Mouse (Mus musculus) liver, embryonic 13.5 days (tissue): ENCODE measurements around the gene Utf1. TPM values are rescaled to one million over a fixed set of nuclear protein-coding genes. Genes with fewer than 3 reads are reported as not detected.
A peak's percentile ranks its signal among the peaks of the same experiment; 100 is the strongest.

Experiments used
- ATAC-seq: fragments of 200-750 bp; cut with Nextera tagmentation; 2 replicates; pipeline ENCODE4 v1.8.0; 2017; ENCODE audit warnings: low read depth, mild to moderate bottlenecking, moderate number of reproducible peaks, moderate library complexity
- DNase-seq: peaks from one replicate; pipeline ENCODE4 v3.0.0; 2022
- H3K27ac ChIP-seq: fragments of 300-500 bp; sonication (generic); 2 replicates; pipeline ENCODE4 v1.5.1; 2015; ENCODE audit warnings: moderate library complexity, mild to moderate bottlenecking, inconsistent platforms
- H3K27me3 ChIP-seq: fragments of 300-500 bp; sonication (generic); 2 replicates; pipeline ENCODE4 v1.6.1; 2015; ENCODE audit warnings: mild to moderate bottlenecking, inconsistent platforms
- H3K36me3 ChIP-seq: fragments of 300-500 bp; sonication (generic); 2 replicates; pipeline ENCODE4 v1.6.1; 2015; ENCODE audit warnings: mild to moderate bottlenecking, inconsistent platforms
- H3K4me1 ChIP-seq: fragments of 300-500 bp; sonication (generic); replicated peaks from 2 replicates; pipeline ENCODE4 v1.6.1; 2015; ENCODE audit warnings: inconsistent platforms
- H3K4me2 ChIP-seq: fragments of 300-500 bp; sonication (generic); 2 replicates; pipeline ENCODE4 v1.6.1; 2015; ENCODE audit warnings: inconsistent platforms, mild to moderate bottlenecking, moderate library complexity
- H3K4me3 ChIP-seq: fragments of 300-500 bp; sonication (generic); replicated peaks from 2 replicates; pipeline ENCODE4 v1.5.1; 2015; ENCODE audit warnings: mild to moderate bottlenecking, inconsistent platforms
- H3K9ac ChIP-seq: fragments of 300-500 bp; sonication (generic); 2 replicates; pipeline ENCODE4 v1.6.1; 2015; ENCODE audit warnings: mild to moderate bottlenecking, inconsistent platforms
- H3K9me3 ChIP-seq: fragments of 300-500 bp; sonication (generic); replicated peaks from 2 replicates; pipeline ENCODE4 v1.6.1; 2016; ENCODE audit warnings: inconsistent platforms
- WGBS: fragments of 180-500 bp; shearing (Covaris S2); methylation state at CpG from one replicate; pipeline ENCODE4 v1.1.7; 2015; ENCODE audit not compliant: insufficient replicate concordance; 5-methylcytosine and 5-hydroxymethylcytosine counted together
- polyA plus RNA-seq: library from polyadenylated mRNA; unstranded; fragments of >200 nt; fragmentation: Nextera tagmentation; extraction: Ambion mirVana; gene quantifications from 2 replicates; pipeline ENCODE4 v1.2.1, GENCODE M21; 2015

The Utf1 gene
- polyA plus RNA-seq = not detected in 2 replicates

- no peaks in the 10 kb centered on the region for H3K36me3 ChIP-seq
- 0 out of 2 replicates have a peak, but pooled peaks cover 2% of the 10 kb centered on the region for H3K4me1 ChIP-seq
- DNase-seq = no peak
- ATAC-seq = no peak
- H3K4me2 ChIP-seq = peak within 1 kb of the TSS; percentile 44
- no peak within 1 kb of the TSS for H3K27ac ChIP-seq
- no peak within 1 kb of the TSS for H3K9ac ChIP-seq
- peak within 1 kb of the TSS; percentile 28 for H3K4me3 ChIP-seq
- 2% methylated on average over 59 of the region's 59 CpGs for WGBS
- H3K9me3 ChIP-seq = no peaks in the 10 kb centered on the region
- peaks cover 91% of the 10 kb centered on the region for H3K27me3 ChIP-seq
Observed at GRCm38 (mm10) chr7:139943674-139944281, at the start of gene Utf1. Utf1 (plus strand) TSS chr7:139943789.

- ATAC-seq (no peak), DNase-seq (no peak)
- Histone ChIP-seq H3K27ac (no peak within 1 kb of the TSS), H3K9ac (no peak within 1 kb of the TSS), H3K36me3 (no peaks in the 10 kb centered on the region), H3K4me1 (no peaks in the 10 kb centered on the region), H3K4me3 (peak within 1 kb of the TSS; percentile 18), H3K4me2 (peak within 1 kb of the TSS; percentile 45), H3K9me3 (no peaks in the 10 kb centered on the region), H3K27me3 (peaks cover 36% of the 10 kb centered on the region)
- WGBS = 2% methylated on average over 50 of the region's 50 CpGs
Observed at GRCm38 (mm10) chr7:139894655-139895557, 48.7 kb upstream of the Utf1 start, which contains the start of gene Kndc1. Kndc1 (plus strand) TSS chr7:139894696.

- Histone ChIP-seq H3K36me3 (no peaks in the 10 kb centered on the region), H3K27me3 (peaks cover 36% of the 10 kb centered on the region), H3K4me2 (no peak overlapping the region), H3K4me1 (no peaks in the 10 kb centered on the region), H3K9me3 (no peaks in the 10 kb centered on the region), H3K27ac (no peak overlapping the region), H3K9ac (no peak overlapping the region), H3K4me3 (no peak overlapping the region)
- no peak for DNase-seq
- 60% methylated on average over 7 of the region's 7 CpGs for WGBS
- no peak for ATAC-seq
Observed at GRCm38 (mm10) chr7:139896271-139896670, 47.3 kb upstream of the Utf1 start.

- 63% methylated on average over 7 of the region's 7 CpGs for WGBS
- ATAC-seq (no peak), DNase-seq (no peak)
- Histone ChIP-seq H3K27me3 (peaks cover 36% of the 10 kb centered on the region), H3K4me2 (no peak overlapping the region), H3K27ac (no peak overlapping the region), H3K9me3 (no peaks in the 10 kb centered on the region), H3K4me3 (no peak overlapping the region), H3K36me3 (no peaks in the 10 kb centered on the region), H3K9ac (no peak overlapping the region), H3K4me1 (no peaks in the 10 kb centered on the region)
Observed at GRCm38 (mm10) chr7:139896796-139897195, 46.8 kb upstream of the Utf1 start.

DNA sequence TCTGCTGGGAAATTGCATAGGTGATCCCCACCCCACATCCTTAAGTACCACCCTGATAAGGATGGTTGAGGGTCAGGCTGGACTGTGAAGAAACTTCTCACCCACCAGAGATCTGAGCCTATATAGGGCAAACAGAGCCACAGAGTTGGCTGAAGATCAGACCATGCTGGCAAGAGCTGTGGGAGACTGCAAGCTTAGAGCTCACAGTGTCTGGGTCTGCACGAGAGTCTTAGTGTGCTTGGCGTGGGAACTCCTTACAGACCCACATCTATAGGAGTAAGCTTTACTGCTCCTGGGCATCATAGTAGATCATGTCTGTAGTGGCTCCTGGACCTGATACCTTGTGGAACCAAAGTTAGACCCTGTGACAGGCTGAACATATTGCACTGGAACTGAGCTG is 45.0 kb upstream of the Utf1 start:
- ATAC-seq (no peak), DNase-seq (no peak)
- Histone ChIP-seq H3K9me3 (no peaks in the 10 kb centered on the region), H3K36me3 (no peaks in the 10 kb centered on the region), H3K9ac (no peak overlapping the region), H3K4me1 (no peaks in the 10 kb centered on the region), H3K27ac (no peak overlapping the region), H3K4me2 (no peak overlapping the region), H3K27me3 (peaks cover 28% of the 10 kb centered on the region), H3K4me3 (no peak overlapping the region)
- 41% methylated on average over 2 of the region's 2 CpGs for WGBS

DNA sequence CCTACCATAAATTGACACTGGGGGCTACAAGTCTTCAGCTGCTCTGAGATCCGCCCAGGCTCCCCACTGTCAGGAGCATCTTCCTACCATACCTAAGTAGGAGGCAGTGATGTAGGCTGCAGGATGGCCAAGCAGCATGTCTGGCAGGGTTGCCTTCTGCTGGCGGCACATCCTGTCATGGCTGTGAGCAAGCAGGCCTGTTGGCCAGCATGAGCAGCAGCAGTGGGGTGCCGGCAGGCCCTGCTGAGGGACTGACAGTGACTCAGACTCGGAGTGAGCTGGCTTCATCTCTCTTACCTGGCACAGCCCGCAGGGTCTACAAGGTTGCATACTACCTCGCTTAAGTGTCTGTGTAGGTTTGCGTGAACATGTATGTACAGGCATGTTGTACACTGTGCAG is 44.1 kb upstream of the Utf1 start:
- Histone ChIP-seq H3K27me3 (peaks cover 24% of the 10 kb centered on the region), H3K4me2 (no peak overlapping the region), H3K36me3 (no peaks in the 10 kb centered on the region), H3K9ac (no peak overlapping the region), H3K9me3 (no peaks in the 10 kb centered on the region), H3K27ac (no peak overlapping the region), H3K4me1 (no peaks in the 10 kb centered on the region), H3K4me3 (no peak overlapping the region)
- WGBS = 55% methylated on average over 7 of the region's 7 CpGs
- DNase-seq (no peak), ATAC-seq (no peak)

DNA sequence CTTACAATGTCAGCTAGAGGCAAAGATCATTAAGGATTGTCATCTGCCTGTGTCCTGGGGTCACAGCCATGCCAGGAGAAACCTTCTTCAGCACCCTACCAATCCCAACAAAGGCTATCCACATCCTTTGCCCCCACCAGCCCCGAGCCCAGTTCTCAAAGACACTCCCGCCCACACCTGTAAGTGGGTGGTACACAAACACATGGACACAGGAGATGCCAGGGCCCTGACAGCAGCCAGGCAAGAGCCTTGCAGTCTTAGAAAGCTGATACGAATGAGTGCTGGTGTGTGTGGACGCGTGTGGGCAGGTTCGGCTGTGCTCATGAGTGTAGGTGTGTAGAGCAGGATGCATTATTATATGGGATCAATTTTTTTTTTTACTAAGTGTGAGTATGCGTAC is 43.1 kb upstream of the Utf1 start:
- no peaks in the 10 kb centered on the region for H3K9me3 ChIP-seq
- ATAC-seq (no peak), DNase-seq (no peak)
- H3K27me3 ChIP-seq = peaks cover 19% of the 10 kb centered on the region
- H3K27ac ChIP-seq = no peak overlapping the region
- H3K4me2 ChIP-seq = no peak overlapping the region
- H3K36me3 ChIP-seq = no peaks in the 10 kb centered on the region
- H3K4me3 ChIP-seq = no peak overlapping the region
- 81% methylated on average over 7 of the region's 7 CpGs for WGBS
- no peaks in the 10 kb centered on the region for H3K4me1 ChIP-seq
- no peak overlapping the region for H3K9ac ChIP-seq

DNA sequence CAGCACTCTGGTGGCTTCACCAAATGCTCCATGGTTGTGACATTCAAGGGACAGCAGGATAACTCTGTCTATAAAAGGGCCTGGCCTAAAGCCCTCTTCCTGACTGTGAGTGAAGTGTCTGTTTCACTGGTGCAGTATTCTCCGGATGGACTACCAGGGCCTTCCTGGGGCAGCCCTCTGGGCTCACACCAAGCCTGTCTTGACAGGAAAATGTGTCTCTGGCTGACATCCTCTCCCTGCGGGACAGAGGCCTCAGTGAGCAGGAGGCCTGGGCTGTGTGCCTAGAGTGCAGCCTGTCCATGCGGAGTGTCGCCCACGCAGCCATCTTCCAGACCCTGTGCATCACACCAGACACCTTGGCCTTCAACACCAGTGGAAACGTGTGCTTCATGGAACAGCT is 42.7 kb upstream of the Utf1 start:
- no peak overlapping the region for H3K27ac ChIP-seq
- H3K9me3 ChIP-seq = no peaks in the 10 kb centered on the region
- H3K4me3 ChIP-seq = no peak overlapping the region
- no peak overlapping the region for H3K9ac ChIP-seq
- H3K36me3 ChIP-seq = no peaks in the 10 kb centered on the region
- H3K4me2 ChIP-seq = no peak overlapping the region
- WGBS = 60% methylated on average over 6 of the region's 6 CpGs
- peaks cover 19% of the 10 kb centered on the region for H3K27me3 ChIP-seq
- no peaks in the 10 kb centered on the region for H3K4me1 ChIP-seq
- DNase-seq = no peak
- ATAC-seq = no peak

DNA sequence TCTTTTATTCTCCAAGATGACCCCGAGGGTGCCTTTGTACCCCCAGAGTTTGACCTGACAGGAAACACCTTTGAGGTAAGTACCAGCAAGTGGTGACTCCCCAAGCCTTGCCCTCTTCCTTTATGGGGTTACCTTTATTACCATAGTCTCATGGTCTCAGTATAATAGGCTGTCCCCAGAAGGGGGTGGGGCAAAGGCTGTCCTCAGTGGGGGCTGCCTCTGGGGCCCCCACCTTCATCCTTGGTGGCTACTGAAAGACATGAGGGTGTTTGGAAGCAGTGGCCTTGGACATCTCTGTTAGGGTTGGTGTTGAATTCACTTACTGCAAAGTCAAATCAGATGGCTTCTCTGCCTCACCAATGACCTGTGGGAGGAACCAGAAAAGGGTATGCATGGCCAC is 41.6 kb upstream of the Utf1 start:
- DNase-seq (no peak), ATAC-seq (no peak)
- Histone ChIP-seq H3K4me3 (no peak overlapping the region), H3K9ac (no peak overlapping the region), H3K9me3 (no peaks in the 10 kb centered on the region), H3K4me1 (no peaks in the 10 kb centered on the region), H3K4me2 (no peak overlapping the region), H3K27me3 (peaks cover 13% of the 10 kb centered on the region), H3K27ac (no peak overlapping the region), H3K36me3 (no peaks in the 10 kb centered on the region)
- WGBS = 31% methylated on average over 1 of the region's 1 CpGs

- H3K36me3 ChIP-seq = no peaks in the 10 kb centered on the region
- H3K4me3 ChIP-seq = no peak overlapping the region
- 16% methylated on average over 6 of the region's 6 CpGs for WGBS
- H3K27me3 ChIP-seq = peaks cover 13% of the 10 kb centered on the region
- no peak overlapping the region for H3K9ac ChIP-seq
- H3K9me3 ChIP-seq = no peaks in the 10 kb centered on the region
- no peaks in the 10 kb centered on the region for H3K4me1 ChIP-seq
- H3K4me2 ChIP-seq = no peak overlapping the region
- H3K27ac ChIP-seq = no peak overlapping the region
- ATAC-seq = no peak
- DNase-seq = no peak
Observed at GRCm38 (mm10) chr7:139905261-139905660, 38.3 kb upstream of the Utf1 start.

GRCm38 (mm10) chr7:139905661-139906060 is 37.9 kb upstream of the Utf1 start:
- Histone ChIP-seq H3K27ac (no peak overlapping the region), H3K4me2 (no peak overlapping the region), H3K9ac (no peak overlapping the region), H3K4me1 (no peaks in the 10 kb centered on the region), H3K36me3 (no peaks in the 10 kb centered on the region), H3K4me3 (no peak overlapping the region), H3K27me3 (peaks cover 13% of the 10 kb centered on the region), H3K9me3 (no peaks in the 10 kb centered on the region)
- whole genome bisulfite sequencing = under 1% methylated on average over 6 of the region's 6 CpGs
- no peak for DNase-seq
- no peak for ATAC-seq
